Mouse (Mus musculus) heart, postnatal 0 days (tissue): ENCODE results near the gene Olfr108.

Experiments
- CTCF ChIP-seq: IDR thresholded peaks from 2 replicates; pipeline ENCODE4 v1.5.1; 2016; ENCODE audit warnings: antibody characterized with exemption, control low read depth, low read depth
- EP300 ChIP-seq: IDR thresholded peaks from 2 replicates; pipeline ENCODE4 v1.6.1; 2016; ENCODE audit warnings: antibody characterized with exemption, low read depth

GRCm38 (mm10) chr17:37458616-37459015 is 13.3 kb downstream of the Olfr108 start, which contains the start of gene Olfr109:
- TF ChIP-seq EP300 (no peak), CTCF (no peak)
